Mouse (Mus musculus) G1E (cell line): ENCODE results near the gene Ing5.

Experiments
- CTCF ChIP-seq: IDR thresholded peaks from 2 replicates; pipeline ENCODE4 v1.5.1; 2012; ENCODE audit warnings: low read depth, low read length, inconsistent platforms, mixed read lengths
- TAL1 ChIP-seq: conservative IDR thresholded peaks from 2 replicates; pipeline ENCODE4 v1.6.1; 2012; ENCODE audit warnings: low read depth, low read length, inconsistent platforms, mixed read lengths

DNA sequence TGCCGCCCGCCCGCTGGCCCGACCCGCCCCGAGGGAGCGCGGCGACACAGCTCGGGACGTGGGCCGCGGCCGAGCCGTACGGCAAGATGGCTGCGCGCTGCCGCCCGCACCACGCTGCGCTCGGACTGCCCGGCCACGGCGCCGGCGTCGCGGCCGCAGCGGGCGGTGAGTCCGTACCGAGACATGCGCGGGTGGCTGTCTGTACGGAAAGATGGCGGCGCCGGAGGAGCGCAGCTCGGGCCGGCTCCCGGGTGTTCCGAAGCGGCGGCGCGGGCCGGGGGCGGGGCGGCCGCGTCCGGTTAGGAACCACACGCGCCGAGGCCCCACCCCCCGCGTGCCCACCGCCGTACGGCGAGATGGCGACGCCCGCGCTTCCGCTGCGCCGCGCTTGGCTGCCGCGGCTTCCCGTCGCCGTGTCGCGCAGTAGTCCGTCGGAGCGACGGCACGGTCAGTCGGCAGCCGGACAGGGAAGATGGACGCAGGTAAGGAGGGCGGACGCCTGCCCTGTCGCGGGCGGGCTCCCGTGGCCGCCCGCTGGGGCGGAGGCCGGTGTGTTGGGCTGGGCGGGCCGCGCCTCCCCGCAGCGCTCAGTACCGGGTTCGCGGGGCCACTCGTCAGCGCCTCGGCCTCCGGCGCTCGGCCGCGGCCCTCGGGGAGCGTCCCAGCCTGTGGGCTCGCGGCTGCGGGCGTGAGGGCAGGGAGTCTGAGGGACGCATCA is 49.0 kb upstream of the Ing5 start, which contains the start of gene Thap4:
- TF ChIP-seq CTCF (no peak), TAL1 (no peak)
